Mouse (Mus musculus): ENCODE results near the gene Heg1. TPM values are rescaled to one million over a fixed set of nuclear protein-coding genes. Genes with fewer than 3 reads are reported as not detected.

The Heg1 gene
- total RNA-seq, 1 experiment from 2014 or later, result 87.2 TPM

- no peak for DNase-seq
Observed at GRCm38 (mm10) chr16:33705258-33705657, 21.1 kb downstream of the Heg1 start.

GRCm38 (mm10) chr16:33706111-33706890, 22.1 kb downstream of the Heg1 start:
- no peak for DNase-seq

- no peak for DNase-seq
Observed at GRCm38 (mm10) chr16:33708031-33708430, 23.9 kb downstream of the Heg1 start.

GRCm38 (mm10) chr16:33708585-33709397, 24.6 kb downstream of the Heg1 start:
- no peak for DNase-seq

GRCm38 (mm10) chr16:33714271-33714670, 30.1 kb downstream of the Heg1 start:
- peak; percentile 82 for DNase-seq

GRCm38 (mm10) chr16:33723241-33723640, 39.1 kb downstream of the Heg1 start:
- no peak for DNase-seq

- DNase-seq, result no peak
Observed at GRCm38 (mm10) chr16:33723983-33724382, 39.8 kb downstream of the Heg1 start.

GRCm38 (mm10) chr16:33726261-33726660, 42.1 kb downstream of the Heg1 start:
- no peak for DNase-seq

GRCm38 (mm10) chr16:33726892-33727291, 42.7 kb downstream of the Heg1 start:
- DNase-seq, result no peak

GRCm38 (mm10) chr16:33728427-33728826, 44.3 kb downstream of the Heg1 start:
- no peak for DNase-seq

GRCm38 (mm10) chr16:33731291-33731690, 47.1 kb downstream of the Heg1 start:
- DNase-seq, result no peak

- DNase-seq, result no peak
Observed at GRCm38 (mm10) chr16:33732237-33732749, 48.1 kb downstream of the Heg1 start.

- no peak for DNase-seq
Observed at GRCm38 (mm10) chr16:33732846-33733580, 48.8 kb downstream of the Heg1 start.

- no peak for DNase-seq
Observed at GRCm38 (mm10) chr16:33733864-33734263, 49.7 kb downstream of the Heg1 start.

GRCm38 (mm10) chr16:33734545-33734944, 50.4 kb downstream of the Heg1 start:
- DNase-seq, result no peak

- no peak for DNase-seq
Observed at GRCm38 (mm10) chr16:33735238-33735637, 51.1 kb downstream of the Heg1 start.

- no peak for DNase-seq
Observed at GRCm38 (mm10) chr16:33735791-33736190, 51.6 kb downstream of the Heg1 start.

- no peak for DNase-seq
Observed at GRCm38 (mm10) chr16:33736746-33737145, 52.6 kb downstream of the Heg1 start.

GRCm38 (mm10) chr16:33738949-33739719, 55.0 kb downstream of the Heg1 start:
- DNase-seq, result no peak

GRCm38 (mm10) chr16:33739802-33740201, 55.6 kb downstream of the Heg1 start:
- DNase-seq, result peak; percentile 79

GRCm38 (mm10) chr16:33740416-33740815, 56.2 kb downstream of the Heg1 start:
- no peak for DNase-seq

- no peak for DNase-seq
Observed at GRCm38 (mm10) chr16:33741795-33742194, 57.6 kb downstream of the Heg1 start.
